11 mouse cellular contexts compared by ENCODE assay signal in the genomic region with DNA sequence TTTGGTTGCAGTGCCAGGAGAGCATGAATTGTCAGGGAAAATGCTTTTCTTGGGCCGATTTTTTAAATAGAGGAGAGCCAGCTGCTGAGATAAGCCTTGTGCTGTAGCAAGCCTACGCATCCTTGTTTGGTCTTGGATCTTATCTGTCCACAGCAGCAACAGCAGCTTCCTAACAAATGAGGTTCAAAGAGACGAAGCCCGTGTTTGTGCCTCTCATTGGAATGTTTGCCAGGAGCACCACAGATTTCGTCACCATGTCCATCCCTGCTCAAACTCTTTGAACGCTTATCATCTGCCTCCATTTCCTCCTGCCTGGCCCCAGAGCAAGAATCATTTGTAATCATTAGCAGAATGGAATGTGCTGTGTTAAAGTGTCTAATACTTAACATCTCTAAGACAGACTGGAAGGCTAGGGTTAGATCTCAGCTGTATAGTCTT. TPM values are rescaled to one million over a fixed set of nuclear protein-coding genes. Genes with fewer than 3 reads are reported as not detected.
A peak's percentile ranks its signal among the peaks of the same experiment; 100 is the strongest.
DNase-seq lines count a peak whose midpoint lies in the region; ATAC-seq and TF ChIP-seq lines count a peak whose summit lies in the region.
"Had no signal": no experiment of that assay in that cellular context is flagged by ENCODE, and none has a peak within 500 bp of the region (broad histone marks: within the 10 kb centered on the region; RNA-seq: fewer than 3 reads in every experiment).

No protein-coding gene starts in this region.

- peaks cover 4% of the 10 kb centered on the region for H3K4me1 ChIP-seq in lung, adult 2 months (ENCODE audit: control insufficient read depth, insufficient read depth, low read length)

- no peak for TF ChIP-seq CTCF in lung, adult 2 months (IDR thresholded peaks at IDR 0.05; ENCODE audit: insufficient read depth, low read length)

- WGBS in lung, adult 2 months: 11% methylated on average over 6 of the region's 6 CpGs

- DNase-seq in adrenal gland, adult 8-10 months: peak; percentile 11
- no peak for DNase-seq in adrenal gland, postnatal 4 days (ENCODE audit: low spot score in 2 of 2)
- peak; percentile 57 to 58 for DNase-seq in heart, adult 9 months (ENCODE audit: low spot score in 2 of 2)
- peak; percentile 73 to 83 for DNase-seq in kidney, adult 8-10 months
- DNase-seq in lung, adult 2 months: peak; percentile 49
- no peak for DNase-seq in right cerebral cortex, postnatal 25 days
- no peak for DNase-seq in spleen, postnatal 4 days (ENCODE audit: low spot score in 2 of 2)
- DNase-seq: retina, postnatal 1 day had no signal

- no peak for ATAC-seq in inflammation-experienced regulatory T-cells, adult 6 months

- TF ChIP-seq POLR2A in lung, adult 2 months (IDR thresholded peaks at IDR 0.05; ENCODE audit: borderline replicate concordance, extremely low read depth, low read depth, low read length): no peak

- H3K4me3 ChIP-seq in lung, adult 2 months (replicated peaks; ENCODE audit: extremely low read depth, low read depth, low read length): no peak overlapping the region
- H3K4me3 ChIP-seq: hindbrain, embryonic 13.5 days; limb, embryonic 15.5 days had no signal

RNA-seq across cellular contexts. Expression of a gene that starts 40.3 kb away (rescaled TPM):
- total RNA-seq in adrenal gland, adult 8-10 months (2022): 1 to 10 TPM; 3.1 to 4.1 (median 3.3) TPM
- 10 to 100 TPM; 11.1 to 18.1 TPM for total RNA-seq in adrenal gland, postnatal 4 days (2021)
- polyA plus RNA-seq in lung, adult 2 months (2012; rRNA removed): 16.1 and 20.7 TPM in 2 replicates
- polyA plus RNA-seq in inflammation-experienced regulatory T-cells, adult 6 months (2017; shearing (Covaris generic)): under 1 TPM in 1 of 3 experiments, not detected in 2; 0.15 TPM

Comparison
In these comparisons a context has a peak if more than half of its experiments do, and no peak if none do; other contexts are left out.
1. DNase-seq: peak in adrenal gland, adult 8-10 months (single experiment), heart, adult 9 months (2 of 2), kidney, adult 8-10 months (2 of 2) and lung, adult 2 months (single experiment); none in adrenal gland, postnatal 4 days (0 of 2), right cerebral cortex, postnatal 25 days (single experiment) and spleen, postnatal 4 days (0 of 2).